Mouse (Mus musculus) urinary bladder, adult 18-20 months (tissue): ENCODE results near the gene Atp1b2.

ENCODE experiments used
- DNase-seq, 2 experiments: peaks; one replicate each; pipeline ENCODE4 v3.0.0; 2022; ENCODE audit warnings: low spot score in 2 of 2, mixed read lengths in 2 of 2

Atp1b2 gene

GRCm38 (mm10) chr11:69580091-69580514 lies 25.6 kb downstream of the Atp1b2 start, which contains the start of the genes Wrap53 and Trp53:
Gene Wrap53, minus strand, starts transcription at chr11:69580255.
Gene Trp53, plus strand, starts transcription at chr11:69580359.
- peak; percentile 89 to 90 for DNase-seq

- peak; percentile 92 to 95 for DNase-seq
These were observed 26.4 kb downstream of the Atp1b2 start for GRCm38 (mm10) chr11:69579128-69580017.

- no peak for DNase-seq
These were observed 27.4 kb downstream of the Atp1b2 start for GRCm38 (mm10) chr11:69578301-69578700.

GRCm38 (mm10) chr11:69576307-69576706 lies 29.4 kb downstream of the Atp1b2 start:
- DNase-seq: no peak

GRCm38 (mm10) chr11:69575220-69575619 lies 30.5 kb downstream of the Atp1b2 start:
- DNase-seq: no peak

- no peak for DNase-seq
These were observed 40.6 kb downstream of the Atp1b2 start for GRCm38 (mm10) chr11:69565131-69565530.

GRCm38 (mm10) chr11:69564391-69564790 lies 41.4 kb downstream of the Atp1b2 start:
- DNase-seq: no peak

GRCm38 (mm10) chr11:69563373-69563772 lies 42.4 kb downstream of the Atp1b2 start:
- DNase-seq: no peak

- no peak for DNase-seq
These were observed 44.6 kb downstream of the Atp1b2 start for GRCm38 (mm10) chr11:69560896-69561854.

- DNase-seq: no peak
These were observed 45.6 kb downstream of the Atp1b2 start, which contains the start of gene Efnb3 for GRCm38 (mm10) chr11:69559851-69560765. Gene Efnb3, minus strand, starts transcription at chr11:69560205.

GRCm38 (mm10) chr11:69559183-69559582 lies 46.6 kb downstream of the Atp1b2 start:
- DNase-seq: no peak

GRCm38 (mm10) chr11:69558756-69559155 lies 47.0 kb downstream of the Atp1b2 start:
- DNase-seq: no peak

GRCm38 (mm10) chr11:69557381-69557958 lies 48.3 kb downstream of the Atp1b2 start:
- DNase-seq: no peak

GRCm38 (mm10) chr11:69554539-69555140 lies 51.1 kb downstream of the Atp1b2 start:
- no peak for DNase-seq

- DNase-seq: no peak
These were observed 52.4 kb downstream of the Atp1b2 start for GRCm38 (mm10) chr11:69553341-69553721.

GRCm38 (mm10) chr11:69552622-69553340 lies 53.0 kb downstream of the Atp1b2 start:
- DNase-seq: no peak

GRCm38 (mm10) chr11:69551310-69551709 lies 54.4 kb downstream of the Atp1b2 start:
- DNase-seq: no peak
